Mouse (Mus musculus) G1E-ER4 (cell line): ENCODE results near the gene Ap3b2. TPM values are rescaled to one million over a fixed set of nuclear protein-coding genes. Genes with fewer than 3 reads are reported as not detected.

ENCODE experiments used
- GATA1 ChIP-seq: IDR thresholded peaks from one replicate; pipeline ENCODE4 v1.8.0; 2012; ENCODE audit warnings: low read length, inconsistent platforms
- polyA plus RNA-seq: library from polyadenylated mRNA; stranded (reverse); fragments of >175 nt; gene quantifications from 2 replicates; pipeline ENCODE4 v1.2.3, GENCODE M21; 2012

The Ap3b2 gene
- not detected in 2 replicates for polyA plus RNA-seq

GRCm38 (mm10) chr7:81493331-81494021, at the start of gene Ap3b2:
Gene Ap3b2, minus strand, starts transcription at chr7:81493925.
- no peak for TF ChIP-seq GATA1

DNA sequence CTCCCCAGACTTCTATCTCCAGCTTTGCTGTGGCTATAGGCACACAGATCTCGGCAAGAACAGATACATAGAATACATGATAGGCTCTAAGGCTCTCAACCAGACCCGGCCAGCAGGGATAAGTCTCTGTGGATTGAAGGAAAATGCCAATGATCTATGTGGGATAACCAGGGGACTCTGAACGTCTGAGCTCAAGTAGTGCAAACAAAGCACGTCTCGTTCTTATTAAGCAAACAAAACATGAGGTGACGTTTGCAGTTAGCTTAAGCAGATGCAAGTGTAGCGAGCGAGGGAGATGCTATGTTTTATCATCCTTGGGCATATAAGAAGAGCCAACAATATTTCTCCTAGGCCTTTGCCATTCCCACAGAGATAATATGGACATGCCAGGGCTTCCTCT, 49.2 kb upstream of the Ap3b2 start:
- no peak for TF ChIP-seq GATA1

GRCm38 (mm10) chr7:81541924-81542524, 48.3 kb upstream of the Ap3b2 start:
- TF ChIP-seq GATA1 = no peak

DNA sequence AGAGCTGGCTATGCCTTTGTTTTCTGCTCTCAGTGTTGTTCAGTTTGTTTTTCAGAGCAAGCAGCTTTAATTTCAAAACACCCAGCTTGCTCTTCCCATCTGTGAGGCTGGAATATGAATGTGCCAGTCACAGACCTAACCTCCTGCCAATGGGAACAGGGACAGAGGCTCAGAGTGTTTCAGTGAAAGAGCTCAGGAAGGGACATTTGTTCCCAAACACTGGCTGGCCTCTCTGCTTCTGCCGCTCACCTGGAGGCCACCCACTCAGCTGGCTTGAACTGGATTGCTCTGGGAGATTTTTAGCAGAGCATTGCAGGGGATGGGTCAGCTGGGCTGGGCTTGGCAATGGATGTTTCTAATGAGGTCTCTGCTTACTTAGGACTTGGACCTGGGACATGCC, 47.3 kb upstream of the Ap3b2 start:
- no peak for TF ChIP-seq GATA1

DNA sequence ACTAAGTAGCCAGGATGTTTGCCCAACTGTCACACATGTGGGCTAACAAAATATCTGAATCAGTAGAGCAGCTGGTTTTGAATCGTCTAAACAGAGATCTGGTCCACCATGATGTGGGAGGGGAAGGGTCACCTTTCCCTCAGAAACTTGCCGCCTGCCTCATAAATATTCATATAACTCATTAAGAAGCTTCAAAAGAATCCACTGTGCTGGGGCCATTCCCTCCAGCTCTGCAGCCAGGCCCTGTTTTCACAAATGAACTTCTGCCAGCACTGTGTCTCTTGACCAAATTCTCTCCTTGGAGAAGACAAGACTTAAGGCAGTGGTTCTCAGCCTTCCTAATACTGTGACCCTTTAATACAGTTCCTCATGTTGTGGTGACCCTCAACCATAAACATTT, 45.8 kb upstream of the Ap3b2 start:
- no peak for TF ChIP-seq GATA1

DNA sequence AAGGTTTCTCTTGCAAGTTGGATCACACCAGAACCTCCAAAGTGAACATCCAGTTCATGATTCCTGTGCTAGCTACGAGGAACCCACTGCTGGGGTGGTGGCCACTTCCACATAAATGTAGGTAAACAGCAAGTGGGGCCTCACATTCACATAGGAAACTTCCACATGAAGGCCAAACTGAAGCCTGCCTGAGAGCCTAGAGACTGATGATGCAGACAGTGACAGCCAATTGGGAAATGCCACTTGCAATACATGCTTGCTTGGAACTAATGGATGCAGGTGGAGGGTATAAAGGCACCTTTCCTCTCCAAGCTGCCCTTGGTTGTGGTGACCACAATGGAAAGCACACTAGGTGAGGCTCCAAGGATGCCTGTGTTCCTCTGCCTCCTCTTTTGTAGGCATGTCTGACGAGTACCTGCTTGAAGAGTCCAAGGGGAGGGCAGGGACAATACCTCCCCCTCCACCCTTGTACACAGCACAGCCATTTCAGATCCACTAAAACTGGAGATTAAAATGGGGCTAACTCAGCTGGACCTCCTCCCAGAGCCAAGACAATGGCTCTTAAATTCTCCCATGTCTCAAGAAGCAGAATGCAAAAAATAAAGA, 44.4 kb upstream of the Ap3b2 start:
- TF ChIP-seq GATA1 = no peak

DNA sequence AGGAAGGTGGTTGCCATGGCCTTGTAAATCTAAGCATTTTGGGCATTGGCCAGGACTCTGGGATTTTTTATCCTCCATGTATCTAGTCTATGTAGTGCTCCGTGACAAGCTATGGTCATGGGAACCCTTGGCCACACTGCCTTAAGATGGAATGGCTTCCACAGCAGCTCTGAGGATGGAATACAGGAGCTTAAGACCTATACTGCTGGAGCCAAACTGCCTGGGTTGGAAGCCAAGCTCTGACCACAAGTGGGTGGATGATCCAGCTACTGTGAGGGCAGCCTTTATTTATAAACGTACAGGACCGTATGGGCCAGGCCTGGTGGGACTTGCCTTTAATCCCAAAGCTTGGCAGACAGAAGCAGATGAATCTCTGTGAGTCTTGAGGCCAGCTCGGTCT, 42.8 kb upstream of the Ap3b2 start:
- no peak for TF ChIP-seq GATA1

- no peak for TF ChIP-seq GATA1
Measured at GRCm38 (mm10) chr7:81531462-81531861, 37.7 kb upstream of the Ap3b2 start.

GRCm38 (mm10) chr7:81528918-81529317, 35.2 kb upstream of the Ap3b2 start:
- no peak for TF ChIP-seq GATA1

- no peak for TF ChIP-seq GATA1
Measured at GRCm38 (mm10) chr7:81523663-81524017, 29.9 kb upstream of the Ap3b2 start.

GRCm38 (mm10) chr7:81523008-81523662, 29.4 kb upstream of the Ap3b2 start:
- no peak for TF ChIP-seq GATA1

DNA sequence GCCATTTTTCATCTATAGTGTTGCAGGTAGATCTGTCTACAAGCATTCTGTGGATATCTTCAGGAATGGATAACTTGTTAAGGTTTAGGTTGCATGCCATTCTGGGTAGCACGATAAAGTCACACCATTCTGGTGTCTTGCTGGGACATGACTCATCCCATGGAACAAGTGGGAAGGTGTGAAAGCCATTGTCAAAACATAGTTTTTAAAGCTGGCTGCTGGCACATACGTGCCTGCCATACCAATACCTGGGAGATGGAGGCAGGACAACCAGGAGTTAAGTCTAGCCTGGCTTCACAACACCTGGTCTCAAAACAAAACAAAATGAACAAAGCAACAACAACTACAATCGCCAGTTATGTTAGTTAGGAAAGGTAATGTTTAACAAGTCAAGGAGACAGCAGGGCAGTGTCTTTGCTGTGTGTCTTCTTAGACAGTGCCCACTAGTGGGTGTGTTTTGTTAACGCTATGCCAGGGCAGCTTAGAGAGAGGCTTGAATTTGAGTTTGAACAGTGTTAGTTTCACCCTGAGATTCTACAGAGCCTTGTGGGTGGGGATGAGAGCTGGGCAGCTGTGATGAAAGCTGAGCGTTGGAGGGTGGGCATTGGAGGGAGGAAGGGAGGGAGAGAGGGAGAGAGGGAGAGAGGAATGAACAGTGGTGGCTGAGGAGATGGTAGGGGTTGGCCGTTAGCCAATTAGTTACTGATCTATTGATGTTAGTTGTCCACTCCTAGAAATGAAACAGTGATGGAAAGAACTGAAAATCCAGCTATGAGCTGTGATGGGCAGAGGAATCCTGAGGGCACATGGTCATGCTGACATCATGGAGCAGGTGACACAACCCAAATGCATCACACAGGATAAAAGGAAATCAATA, 22.7 kb upstream of the Ap3b2 start:
- no peak for TF ChIP-seq GATA1

DNA sequence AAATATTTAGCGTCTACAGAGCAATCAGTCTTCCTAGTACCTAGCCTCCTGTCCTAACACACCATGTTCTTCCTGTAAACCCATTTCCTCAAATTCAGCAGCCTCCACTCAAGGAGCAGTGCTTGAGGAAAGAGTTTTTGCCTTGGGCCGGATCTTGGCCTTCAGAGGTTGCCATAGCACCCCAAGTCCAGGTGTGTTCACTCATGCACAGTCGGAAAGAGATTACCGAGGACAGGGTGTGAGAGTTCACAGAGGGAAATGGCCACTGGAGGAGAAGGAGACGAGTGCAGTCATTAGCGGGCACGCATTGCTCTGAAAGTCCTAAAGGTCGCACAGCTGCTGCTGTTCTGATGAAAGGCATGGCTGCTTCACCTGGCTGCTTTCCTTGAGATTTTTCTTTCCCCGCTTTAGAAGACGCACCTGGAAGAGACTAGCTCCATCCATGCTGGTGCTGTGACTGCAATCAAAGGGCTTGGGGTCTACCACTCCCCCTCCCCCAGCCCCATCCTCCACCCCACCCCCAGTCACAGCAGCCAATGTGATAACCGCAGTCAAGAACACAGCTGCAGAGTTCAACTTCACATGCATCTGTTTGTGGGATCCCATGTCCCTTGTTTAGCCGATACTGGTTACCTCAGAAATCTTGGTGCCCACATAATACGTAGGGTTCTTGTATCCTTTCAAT, 21.3 kb upstream of the Ap3b2 start:
- TF ChIP-seq GATA1 = no peak

DNA sequence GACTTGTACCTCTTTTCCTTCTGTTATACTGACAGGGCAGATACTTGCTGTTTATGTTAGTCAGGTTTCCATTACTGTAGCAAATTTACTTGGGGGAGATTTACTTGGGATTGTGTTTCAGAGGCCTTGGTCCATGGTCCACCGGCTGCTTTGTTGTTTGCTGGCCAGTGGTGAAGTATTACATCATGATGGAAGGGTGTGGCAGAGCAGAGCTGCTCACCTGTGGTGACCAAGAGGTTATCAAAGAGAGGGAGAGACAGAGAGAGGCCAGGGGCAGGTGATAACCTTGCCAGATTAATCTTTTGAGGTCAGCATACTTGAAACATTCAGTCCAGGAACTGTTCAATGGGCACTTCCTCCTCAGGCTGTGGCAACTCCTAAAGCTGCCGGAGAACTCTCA, 7.3 kb upstream of the Ap3b2 start:
- no peak for TF ChIP-seq GATA1

- TF ChIP-seq GATA1 = no peak
Measured at GRCm38 (mm10) chr7:81498181-81498580, 4.5 kb upstream of the Ap3b2 start, which contains the start of gene BC048679. Gene BC048679, minus strand, starts transcription at chr7:81498281.
